Comparison of ENCODE assay signal across 19 mouse cellular contexts in genomic region chr10:99573997-99574396, GRCm38 (mm10).
A peak's percentile ranks its signal among the peaks of the same experiment; 100 is the strongest.
DNase-seq lines count a peak whose midpoint lies in the region; ATAC-seq and TF ChIP-seq lines count a peak whose summit lies in the region.
"Had no signal": no experiment of that assay in that cellular context is flagged by ENCODE, and none has a peak within 500 bp of the region (broad histone marks: within the 10 kb centered on the region; RNA-seq: fewer than 3 reads in every experiment).

No protein-coding gene starts in this region.

- no peak for TF ChIP-seq POLR2A in liver, adult 2 months (IDR thresholded peaks at IDR 0.05; ENCODE audit: extremely low read depth, insufficient read depth, low read length)

- no peak overlapping the region for H3K4me3 ChIP-seq in heart, embryonic 10.5 days
- H3K4me3 ChIP-seq in liver, adult 2 months (ENCODE audit: insufficient read depth, low read depth, low read length), result no peak overlapping the region
- H3K4me3 ChIP-seq in liver, postnatal 0 days (ENCODE audit: low read depth, low read length), result no peak overlapping the region
- no peak overlapping the region for H3K4me3 ChIP-seq in limb, embryonic 10.5 days
- H3K4me3 ChIP-seq: heart, embryonic 15.5 days; kidney, embryonic 15.5 days had no signal

- no peaks in the 10 kb centered on the region for H3K9me3 ChIP-seq in heart, embryonic 10.5 days
- H3K9me3 ChIP-seq in liver, postnatal 0 days (ENCODE audit: low read length), result no peaks in the 10 kb centered on the region
- no peaks in the 10 kb centered on the region for H3K9me3 ChIP-seq in limb, embryonic 10.5 days (replicated peaks)
- H3K9me3 ChIP-seq: heart, embryonic 15.5 days; kidney, embryonic 15.5 days had no signal

- DNase-seq in heart, embryonic 10.5 days (ENCODE audit: low spot score), result no peak
- DNase-seq in heart, adult 8-10 months (ENCODE audit: low spot score), result no peak
- peak; percentile 64 for DNase-seq in liver, adult 2 months (ENCODE audit: extremely low read depth, low read depth, low spot score)
- no peak for DNase-seq in liver, postnatal 0 days
- peak; percentile 86 for DNase-seq in MN1 (ENCODE audit: low spot score)
- DNase-seq in limb, embryonic 10.5 days (ENCODE audit: low spot score), result no peak
- no peak for DNase-seq in thymus, postnatal 10 days (ENCODE audit: low spot score in 2 of 2)
- no peak for DNase-seq in embryo, embryonic 10 days (ENCODE audit: low spot score)
- DNase-seq: adrenal gland, adult 2 months; cerebellum, adult 2 months; cerebellum, postnatal 36 days; gastrocnemius, postnatal 10 days; liver; thymus, postnatal 25 days had no signal

- H3K36me3 ChIP-seq in heart, embryonic 10.5 days, result no peaks in the 10 kb centered on the region
- no peaks in the 10 kb centered on the region for H3K36me3 ChIP-seq in liver, adult 2 months (ENCODE audit: control insufficient read depth, insufficient read depth, low read length)
- no peaks in the 10 kb centered on the region for H3K36me3 ChIP-seq in liver, postnatal 0 days (replicated peaks; ENCODE audit: insufficient read depth, low read length)
- no peaks in the 10 kb centered on the region for H3K36me3 ChIP-seq in limb, embryonic 10.5 days
- H3K36me3 ChIP-seq: heart, embryonic 15.5 days; kidney, embryonic 15.5 days had no signal

- ATAC-seq in liver, postnatal 0 days, result no peak
- ATAC-seq: inflammation-experienced regulatory T-cells, adult 6 months had no signal

- H3K27me3 ChIP-seq in heart, embryonic 10.5 days (ENCODE audit: insufficient read depth, poor library complexity, severe bottlenecking), result no peaks in the 10 kb centered on the region
- no peaks in the 10 kb centered on the region for H3K27me3 ChIP-seq in liver, adult 2 months (ENCODE audit: control insufficient read depth, insufficient read depth, low read length)
- H3K27me3 ChIP-seq in liver, postnatal 0 days (ENCODE audit: insufficient read depth, low read length), result no peaks in the 10 kb centered on the region
- H3K27me3 ChIP-seq in limb, embryonic 10.5 days (ENCODE audit: low read depth, poor library complexity, severe bottlenecking), result no peaks in the 10 kb centered on the region
- H3K27me3 ChIP-seq: heart, embryonic 15.5 days; kidney, embryonic 15.5 days had no signal

- H3K79me2 ChIP-seq in liver, adult 2 months (ENCODE audit: control insufficient read depth, insufficient read depth, low read length), result no peaks in the 10 kb centered on the region

- no peak for TF ChIP-seq EP300 in liver, postnatal 0 days (IDR thresholded peaks at IDR 0.05; ENCODE audit: low read depth)

- TF ChIP-seq CTCF in liver, adult 2 months (IDR thresholded peaks at IDR 0.05; ENCODE audit: low read depth, low read length), result no peak
- no peak for TF ChIP-seq CTCF in liver, postnatal 0 days (IDR thresholded peaks at IDR 0.05; ENCODE audit: low read depth)

- no peak overlapping the region for H3K4me2 ChIP-seq in liver, postnatal 0 days (ENCODE audit: low read depth, low read length)
- H3K4me2 ChIP-seq: heart, embryonic 15.5 days; kidney, embryonic 15.5 days; midbrain, embryonic 11.5 days had no signal

- 52% methylated on average over 14 of the region's 14 CpGs for WGBS in heart, embryonic 10.5 days
- 59% methylated on average over 14 of the region's 14 CpGs for WGBS in liver, adult 2 months
- WGBS in liver, postnatal 0 days (ENCODE audit: insufficient replicate concordance), result 63% methylated on average over 14 of the region's 14 CpGs
- WGBS in limb, embryonic 10.5 days, result 65% methylated on average over 14 of the region's 14 CpGs

- peak overlapping the region; percentile 59 for H3K27ac ChIP-seq in heart, embryonic 10.5 days
- no peak overlapping the region for H3K27ac ChIP-seq in liver, adult 2 months (replicated peaks; ENCODE audit: insufficient read depth, low read depth, low read length)
- H3K27ac ChIP-seq in liver, postnatal 0 days (ENCODE audit: low read depth), result no peak overlapping the region
- 0 out of 2 replicates have a peak overlapping the region, but pooled peaks have one; percentile 15 for H3K27ac ChIP-seq in limb, embryonic 10.5 days
- H3K27ac ChIP-seq: heart, embryonic 15.5 days; kidney, embryonic 15.5 days; macrophage had no signal

- no peak overlapping the region for H3K9ac ChIP-seq in liver, adult 2 months (ENCODE audit: low read depth, low read length)
- H3K9ac ChIP-seq in liver, postnatal 0 days (replicated peaks), result no peak overlapping the region
- H3K9ac ChIP-seq: heart, embryonic 15.5 days; kidney, embryonic 15.5 days had no signal

- peaks cover 6% of the 10 kb centered on the region for H3K4me1 ChIP-seq in heart, embryonic 10.5 days
- no peaks in the 10 kb centered on the region; the same call in 1 of the 2 replicates for H3K4me1 ChIP-seq in liver, adult 2 months (ENCODE audit: control insufficient read depth, insufficient read depth, low read length)
- H3K4me1 ChIP-seq in liver, postnatal 0 days (ENCODE audit: insufficient read depth), result no peaks in the 10 kb centered on the region
- H3K4me1 ChIP-seq in limb, embryonic 10.5 days, result peaks cover 43% of the 10 kb centered on the region
- H3K4me1 ChIP-seq: heart, embryonic 15.5 days had no signal

Comparison
In these comparisons a context has a peak if more than half of its experiments do, and no peak if none do; other contexts are left out.
1. DNase-seq: peak in liver, adult 2 months (single experiment) and MN1 (single experiment); none in heart, embryonic 10.5 days (single experiment), heart, adult 8-10 months (single experiment), liver, postnatal 0 days (single experiment), limb, embryonic 10.5 days (single experiment), thymus, postnatal 10 days (0 of 2) and embryo, embryonic 10 days (single experiment).
2. H3K27ac ChIP-seq: peak in heart, embryonic 10.5 days (single experiment) and limb, embryonic 10.5 days (single experiment); none in liver, adult 2 months (single experiment) and liver, postnatal 0 days (single experiment).